Mouse (Mus musculus) C2C12 (cell line): ENCODE data around the gene Myh9. TPM values are rescaled to one million over a fixed set of nuclear protein-coding genes. Genes with fewer than 3 reads are reported as not detected.
A peak's percentile ranks its signal among the peaks of the same experiment; 100 is the strongest.

ENCODE experiments used
- H3K27me3 ChIP-seq: one replicate; pipeline ENCODE4 v1.6.1; 2011; ENCODE audit not compliant: control insufficient read depth, insufficient read depth, insufficient read length
- H3K36me3 ChIP-seq: one replicate; pipeline ENCODE4 v1.6.1; 2011; ENCODE audit not compliant: control insufficient read depth, insufficient read depth
- H3K4me3 ChIP-seq: one replicate; pipeline ENCODE4 v1.5.1; 2011; ENCODE audit warnings: mild to moderate bottlenecking, control low read depth; ENCODE audit not compliant: poor library complexity, insufficient read depth, severe bottlenecking
- H3K79me2 ChIP-seq: one replicate; pipeline ENCODE4 v1.6.1; 2011; ENCODE audit not compliant: control insufficient read depth, insufficient read depth
- H3K79me3 ChIP-seq: one replicate; pipeline ENCODE4 v1.6.1; 2011; ENCODE audit warnings: low read depth, control low read depth
- H3ac ChIP-seq: one replicate; pipeline ENCODE3; 2011; ENCODE audit warnings: low read depth; ENCODE audit not compliant: control insufficient read depth, insufficient read length
- CEBPB ChIP-seq: IDR thresholded peaks from one replicate; pipeline ENCODE4 v1.6.1; 2011; ENCODE audit warnings: low read depth, mild to moderate bottlenecking, control low read depth, moderate library complexity
- CTCF ChIP-seq: IDR thresholded peaks from one replicate; pipeline ENCODE4 v1.5.1; 2011; ENCODE audit not compliant: control insufficient read depth, insufficient read depth, insufficient read length
- FOSL1 ChIP-seq: IDR thresholded peaks from one replicate; pipeline ENCODE4 v1.8.0; 2011; ENCODE audit warnings: mild to moderate bottlenecking, low read length; ENCODE audit not compliant: poor library complexity, insufficient read depth, severe bottlenecking
- MAX ChIP-seq: IDR thresholded peaks from one replicate; pipeline ENCODE4 v1.6.1; 2011; ENCODE audit warnings: mild to moderate bottlenecking, control low read depth
- MYOD1 ChIP-seq: IDR thresholded peaks from one replicate; pipeline ENCODE4 v1.6.1; 2011; ENCODE audit warnings: low read depth; ENCODE audit not compliant: control insufficient read depth, insufficient read length
- MYOG ChIP-seq: IDR thresholded peaks from one replicate; pipeline ENCODE4 v1.6.1; 2011; ENCODE audit not compliant: control insufficient read depth, insufficient read length; ENCODE audit errors: extremely low read depth
- USF1 ChIP-seq: IDR thresholded peaks from one replicate; pipeline ENCODE4 v1.6.1; 2011; ENCODE audit warnings: low read depth, mild to moderate bottlenecking, control low read depth, moderate library complexity
- polyA plus RNA-seq: library from polyadenylated mRNA; unstranded; fragments of >200 nt; fragmentation: generic; extraction: Trizol; gene quantifications from one replicate; pipeline ENCODE4 v1.2.1, GENCODE M21; 2012; ENCODE audit warnings: missing spikeins

The Myh9 gene
- polyA plus RNA-seq, 1 experiment = 580 TPM

GRCm38 (mm10) chr15:77886369-77887092, 44.6 kb upstream of the Myh9 start:
- Histone ChIP-seq H3K4me3 (no peak overlapping the region), H3ac (peak overlapping the region; percentile 62), H3K36me3 (no peaks in the 10 kb centered on the region), H3K79me3 (peaks cover 4% of the 10 kb centered on the region), H3K27me3 (no peaks in the 10 kb centered on the region), H3K79me2 (peaks cover 22% of the 10 kb centered on the region)
- TF ChIP-seq MYOD1 (peak; percentile 62), FOSL1 (no peak), CTCF (peak; percentile 17), MAX (peak; percentile 18), USF1 (no peak), MYOG (no peak), CEBPB (no peak)

GRCm38 (mm10) chr15:77885945-77886344, 44.0 kb upstream of the Myh9 start:
- Histone ChIP-seq H3K79me2 (peaks cover 22% of the 10 kb centered on the region), H3ac (peak overlapping the region; percentile 62), H3K36me3 (no peaks in the 10 kb centered on the region), H3K27me3 (no peaks in the 10 kb centered on the region), H3K4me3 (no peak overlapping the region), H3K79me3 (peaks cover 4% of the 10 kb centered on the region)
- TF ChIP-seq MYOD1 (no peak), MYOG (no peak), MAX (no peak), USF1 (no peak), FOSL1 (no peak), CTCF (no peak), CEBPB (no peak)

DNA sequence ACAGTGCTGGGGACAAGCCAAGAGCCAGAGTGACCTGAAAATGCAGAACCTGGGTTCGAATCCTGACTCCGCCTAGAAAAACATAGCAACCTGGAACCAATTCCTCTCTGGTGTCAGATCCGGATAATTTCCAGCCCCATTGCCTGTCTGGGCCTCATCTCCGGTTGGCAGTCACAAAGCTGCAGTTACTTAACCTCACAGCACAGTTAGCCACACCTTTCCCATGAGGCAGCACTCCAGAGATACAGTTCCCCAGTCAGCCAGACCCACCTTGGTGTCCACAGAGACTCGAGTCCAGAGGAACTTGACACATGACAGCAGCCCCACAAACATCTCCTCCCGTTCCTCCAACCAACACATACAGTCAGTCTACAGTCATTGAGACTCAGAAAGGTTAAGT, 43.2 kb upstream of the Myh9 start:
- no peak for TF ChIP-seq MYOD1
- no peak for TF ChIP-seq FOSL1
- TF ChIP-seq CTCF = no peak
- no peak for TF ChIP-seq USF1
- no peak for TF ChIP-seq CEBPB
- TF ChIP-seq MYOG = no peak
- no peak for TF ChIP-seq MAX
- Histone ChIP-seq H3K27me3 (no peaks in the 10 kb centered on the region), H3K36me3 (no peaks in the 10 kb centered on the region), H3K79me2 (peaks cover 27% of the 10 kb centered on the region), H3ac (no peak overlapping the region), H3K4me3 (no peak overlapping the region), H3K79me3 (peaks cover 9% of the 10 kb centered on the region)

DNA sequence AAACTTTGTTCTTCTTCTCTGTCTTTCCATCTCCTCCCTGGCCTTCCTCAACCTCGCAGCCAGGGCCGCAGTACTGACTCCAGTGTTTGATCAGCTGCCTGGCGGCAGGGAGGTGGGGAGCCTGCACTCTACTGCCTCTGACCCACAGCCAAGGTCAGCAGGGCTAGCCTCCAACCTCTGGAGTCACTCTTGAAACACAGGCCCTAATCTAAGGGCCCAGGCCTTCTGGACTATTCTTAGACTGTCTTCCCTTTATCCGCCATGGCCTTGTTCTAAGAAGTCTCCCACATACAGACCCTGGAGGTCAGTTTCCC, 41.7 kb upstream of the Myh9 start:
- Histone ChIP-seq H3K79me3 (peaks cover 9% of the 10 kb centered on the region), H3K36me3 (no peaks in the 10 kb centered on the region), H3K4me3 (peak overlapping the region; percentile 27), H3ac (peak overlapping the region; percentile 53), H3K27me3 (no peaks in the 10 kb centered on the region), H3K79me2 (peaks cover 27% of the 10 kb centered on the region)
- no peak for TF ChIP-seq CTCF
- TF ChIP-seq MAX = no peak
- no peak for TF ChIP-seq MYOG
- TF ChIP-seq CEBPB = no peak
- no peak for TF ChIP-seq USF1
- TF ChIP-seq FOSL1 = no peak
- TF ChIP-seq MYOD1 = peak; percentile 37

DNA sequence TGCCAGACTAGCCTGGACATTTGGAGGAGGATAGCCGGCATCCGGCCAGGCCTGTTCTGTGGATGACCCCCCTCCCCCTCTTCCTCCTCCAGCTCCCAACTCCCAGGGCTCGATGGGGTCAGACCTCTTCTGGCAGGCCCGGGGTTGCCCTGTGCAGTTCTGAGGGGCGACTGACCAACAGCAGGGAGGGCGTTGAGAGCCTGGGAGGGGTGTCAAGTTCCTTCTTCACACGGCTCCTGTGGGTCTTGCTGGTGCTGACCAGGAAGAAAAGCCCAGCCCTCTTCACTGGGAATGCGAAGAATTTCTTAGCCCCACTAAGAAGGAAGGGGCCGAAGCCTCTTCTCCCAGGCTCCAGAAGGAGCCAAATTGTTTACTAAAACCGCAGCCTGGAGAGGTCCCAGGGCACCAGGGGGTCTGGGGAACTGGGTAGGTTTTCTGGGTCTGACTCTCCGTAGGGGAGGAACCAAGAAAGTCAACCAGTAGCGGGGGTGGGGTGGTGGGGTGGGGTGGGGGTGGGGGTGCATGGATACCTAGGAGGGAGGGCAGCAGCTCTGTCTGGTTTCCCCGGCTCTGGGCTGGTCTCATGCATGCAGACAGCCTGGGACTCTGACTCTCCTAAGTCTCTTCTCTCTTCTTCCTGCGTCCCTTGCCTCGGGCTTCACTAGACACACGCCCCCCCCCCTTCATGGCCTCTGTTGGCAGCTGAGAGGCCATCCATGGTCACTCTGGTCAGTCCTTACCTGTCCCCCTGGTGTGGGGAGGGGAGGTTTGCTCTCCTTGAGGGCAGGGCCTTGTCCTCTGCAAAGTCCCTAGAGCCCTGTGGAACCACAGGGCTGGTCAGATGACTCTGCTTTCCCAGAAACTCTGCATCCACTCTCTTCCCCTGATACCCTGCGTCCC, 41.1 kb upstream of the Myh9 start:
- H3K36me3 ChIP-seq = no peaks in the 10 kb centered on the region
- peak overlapping the region; percentile 53 for H3ac ChIP-seq
- peaks cover 27% of the 10 kb centered on the region for H3K79me2 ChIP-seq
- TF ChIP-seq USF1 = peak; percentile 20
- peak; percentile 57 for TF ChIP-seq MAX
- peak; percentile 41 for TF ChIP-seq MYOD1
- TF ChIP-seq MYOG = no peak
- peak overlapping the region; percentile 27 for H3K4me3 ChIP-seq
- H3K27me3 ChIP-seq = no peaks in the 10 kb centered on the region
- H3K79me3 ChIP-seq = peaks cover 9% of the 10 kb centered on the region
